8 mouse cellular contexts compared by ENCODE assay signal in the genomic region with DNA sequence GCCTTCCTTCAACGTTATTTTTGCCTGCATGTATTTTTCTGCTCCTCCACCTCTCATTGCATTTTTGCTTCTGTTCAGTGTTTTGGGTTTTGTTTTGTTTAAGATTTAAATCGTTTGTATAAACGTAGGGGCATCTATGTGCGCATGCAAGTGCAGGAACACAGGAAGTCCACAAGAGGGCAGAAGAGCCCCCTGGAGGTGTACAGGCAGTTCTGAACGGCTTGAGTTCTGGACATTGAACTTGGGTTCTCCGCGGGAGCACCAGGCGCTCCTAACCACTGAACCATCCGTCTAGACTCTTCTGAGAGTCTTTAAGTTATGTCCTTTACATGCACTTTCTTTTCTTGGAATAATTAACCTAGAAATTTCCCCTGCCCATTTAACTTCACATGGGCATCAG. TPM values are rescaled to one million over a fixed set of nuclear protein-coding genes. Genes with fewer than 3 reads are reported as not detected.
DNase-seq lines count a peak whose midpoint lies in the region; ATAC-seq and TF ChIP-seq lines count a peak whose summit lies in the region.
"Had no signal": no experiment of that assay in that cellular context is flagged by ENCODE, and none has a peak within 500 bp of the region (broad histone marks: within the 10 kb centered on the region; RNA-seq: fewer than 3 reads in every experiment).

No protein-coding gene starts in this region.

- DNase-seq in midbrain, postnatal 0 days (ENCODE audit: low spot score) = peak; percentile 63
- peak; percentile 75 for DNase-seq in ZHBTc4 (ENCODE audit: low read depth, low spot score)
- DNase-seq in cerebellum, postnatal 14 days = peak; percentile 65 to 75
- DNase-seq in kidney, postnatal 0 days (ENCODE audit: low spot score) = peak; percentile 79
- DNase-seq in lung, postnatal 4 days = peak; percentile 36 to 60
- peak; percentile 33 for DNase-seq in thymus, postnatal 0 days (ENCODE audit: low spot score)

- H3K4me3 ChIP-seq in midbrain, postnatal 0 days (ENCODE audit: low read depth, low read length) = no peak overlapping the region
- H3K4me3 ChIP-seq in midbrain, embryonic 15.5 days = no peak overlapping the region
- no peak overlapping the region for H3K4me3 ChIP-seq in kidney, postnatal 0 days (replicated peaks; ENCODE audit: low read depth, low read length)

- no peak overlapping the region for H3K4me2 ChIP-seq in midbrain, postnatal 0 days (ENCODE audit: low read depth, low read length, poor library complexity, severe bottlenecking)
- no peak overlapping the region for H3K4me2 ChIP-seq in midbrain, embryonic 15.5 days
- no peak overlapping the region for H3K4me2 ChIP-seq in kidney, postnatal 0 days (ENCODE audit: low read length)

- H3K27ac ChIP-seq in midbrain, postnatal 0 days (ENCODE audit: low read depth, low read length) = no peak overlapping the region
- no peak overlapping the region for H3K27ac ChIP-seq in midbrain, embryonic 15.5 days
- H3K27ac ChIP-seq in kidney, postnatal 0 days = no peak overlapping the region
- H3K27ac ChIP-seq: macrophage had no signal

- H3K4me1 ChIP-seq in midbrain, postnatal 0 days (ENCODE audit: insufficient read depth, low read length) = no peaks in the 10 kb centered on the region
- no peaks in the 10 kb centered on the region for H3K4me1 ChIP-seq in midbrain, embryonic 15.5 days
- no peaks in the 10 kb centered on the region for H3K4me1 ChIP-seq in kidney, postnatal 0 days (replicated peaks; ENCODE audit: insufficient read depth, low read length)

- no peak for ATAC-seq in midbrain, postnatal 0 days (ENCODE audit: low FRiP score)
- ATAC-seq in midbrain, embryonic 15.5 days (replicated peaks) = no peak
- peak; percentile 50; the same call in 1 of the 2 replicates for ATAC-seq in kidney, postnatal 0 days (replicated peaks; ENCODE audit: low FRiP score, low read depth)

- peak; percentile 76 for TF ChIP-seq CTCF in midbrain, postnatal 0 days (IDR thresholded peaks at IDR 0.05)
- TF ChIP-seq CTCF in kidney, postnatal 0 days (IDR thresholded peaks at IDR 0.05; ENCODE audit: low read depth) = peak; percentile 88

- H3K9ac ChIP-seq in midbrain, postnatal 0 days (replicated peaks; ENCODE audit: low read length, poor library complexity, severe bottlenecking) = no peak overlapping the region
- no peak overlapping the region for H3K9ac ChIP-seq in midbrain, embryonic 15.5 days
- H3K9ac ChIP-seq in kidney, postnatal 0 days (ENCODE audit: low read depth, low read length) = no peak overlapping the region

- no peaks in the 10 kb centered on the region for H3K9me3 ChIP-seq in midbrain, postnatal 0 days (ENCODE audit: low read length)
- no peaks in the 10 kb centered on the region for H3K9me3 ChIP-seq in midbrain, embryonic 15.5 days
- H3K9me3 ChIP-seq in kidney, postnatal 0 days (replicated peaks; ENCODE audit: low read length) = no peaks in the 10 kb centered on the region

- no peaks in the 10 kb centered on the region for H3K27me3 ChIP-seq in midbrain, postnatal 0 days (ENCODE audit: insufficient read depth, low read length)
- H3K27me3 ChIP-seq in midbrain, embryonic 15.5 days (replicated peaks) = no peaks in the 10 kb centered on the region
- H3K27me3 ChIP-seq in kidney, postnatal 0 days (ENCODE audit: insufficient read depth, low read length) = no peaks in the 10 kb centered on the region

- WGBS in midbrain, postnatal 0 days = 56% methylated on average over 9 of the region's 9 CpGs
- 61% methylated on average over 9 of the region's 9 CpGs for WGBS in midbrain, embryonic 15.5 days
- WGBS in kidney, postnatal 0 days = 49% methylated on average over 9 of the region's 9 CpGs

- no peaks in the 10 kb centered on the region for H3K36me3 ChIP-seq in midbrain, postnatal 0 days (ENCODE audit: insufficient read depth, low read length)
- no peaks in the 10 kb centered on the region for H3K36me3 ChIP-seq in midbrain, embryonic 15.5 days (replicated peaks)
- H3K36me3 ChIP-seq in kidney, postnatal 0 days (ENCODE audit: insufficient read depth, low read length) = no peaks in the 10 kb centered on the region

RNA-seq across cellular contexts. Expression of gene St3gal3, which starts 44.8 kb away (rescaled TPM):
- total RNA-seq in midbrain, postnatal 0 days (2014; rRNA removed) = 41.9 and 46.3 TPM in 2 replicates
- polyA plus RNA-seq in midbrain, postnatal 0 days (2015; fragmentation: Nextera tagmentation; extraction: Ambion mirVana) = 10.6 and 10.7 TPM in 2 replicates
- polyA plus RNA-seq in midbrain, embryonic 15.5 days (2015; fragmentation: Nextera tagmentation; extraction: Ambion mirVana) = 12.6 and 12.9 TPM in 2 replicates
- polyA plus RNA-seq in kidney, postnatal 0 days (2015; fragmentation: Nextera tagmentation; extraction: Ambion mirVana) = 6.7 and 8.1 TPM in 2 replicates
- 4.2 and 4.7 TPM in 2 replicates for polyA plus RNA-seq in thymus, postnatal 0 days (2015; fragmentation: Nextera tagmentation; extraction: Ambion mirVana)
